Mouse (Mus musculus) midbrain, embryonic 16.5 days (tissue): ENCODE measurements at regions not wholly inside any gene's neighbourhood (a gene's known extent, or its start where the extent isn't known, plus 50 kb on each side); places are given as distances from the start of the nearest gene placed in this dataset.

Experiments
- ATAC-seq: fragments of 200-750 bp; cut with Nextera tagmentation; 2 replicates; pipeline ENCODE4 v1.8.0; 2017; ENCODE audit warnings: moderate TSS enrichment
- H3K27ac ChIP-seq: fragments of 300-500 bp; sonication (generic); 2 replicates; pipeline ENCODE4 v1.5.1; 2014; ENCODE audit warnings: mild to moderate bottlenecking, low read length, mixed read lengths
- H3K27me3 ChIP-seq: fragments of 300-500 bp; sonication (generic); 2 replicates; pipeline ENCODE4 v1.6.1; 2014; ENCODE audit warnings: low read depth, low read length, mixed read lengths; ENCODE audit not compliant: control insufficient read depth, insufficient read depth
- H3K36me3 ChIP-seq: fragments of 300-500 bp; sonication (generic); 2 replicates; pipeline ENCODE4 v1.6.1; 2014; ENCODE audit warnings: mild to moderate bottlenecking, low read length, moderate library complexity, mixed read lengths; ENCODE audit not compliant: control insufficient read depth, insufficient read depth
- H3K4me1 ChIP-seq: fragments of 300-500 bp; sonication (generic); 2 replicates; pipeline ENCODE4 v1.6.1; 2014; ENCODE audit warnings: mild to moderate bottlenecking, low read length, mixed read lengths; ENCODE audit not compliant: control insufficient read depth, insufficient read depth
- H3K4me2 ChIP-seq: fragments of 300-500 bp; sonication (generic); 2 replicates; pipeline ENCODE4 v1.6.1; 2014; ENCODE audit warnings: mild to moderate bottlenecking, low read length, mixed read lengths
- H3K4me3 ChIP-seq: fragments of 300-500 bp; sonication (generic); 2 replicates; pipeline ENCODE4 v1.5.1; 2014; ENCODE audit warnings: low read depth, mild to moderate bottlenecking, low read length, moderate library complexity, mixed read lengths
- H3K9ac ChIP-seq: fragments of 300-500 bp; sonication (generic); 2 replicates; pipeline ENCODE4 v1.6.1; 2014; ENCODE audit warnings: low read depth, low read length, mixed read lengths
- H3K9me3 ChIP-seq: fragments of 300-500 bp; sonication (generic); replicated peaks from 2 replicates; pipeline ENCODE4 v1.6.1; 2014; ENCODE audit warnings: mild to moderate bottlenecking, low read length, mixed read lengths; ENCODE audit not compliant: control insufficient read depth, poor library complexity, severe bottlenecking
- WGBS: fragments of 180-500 bp; shearing (Covaris S2); extraction: QIAGEN DNeasy Blood & Tissue Kit; methylation state at CpG from one replicate; pipeline ENCODE4 v1.1.7; 2014; 5-methylcytosine and 5-hydroxymethylcytosine counted together

DNA sequence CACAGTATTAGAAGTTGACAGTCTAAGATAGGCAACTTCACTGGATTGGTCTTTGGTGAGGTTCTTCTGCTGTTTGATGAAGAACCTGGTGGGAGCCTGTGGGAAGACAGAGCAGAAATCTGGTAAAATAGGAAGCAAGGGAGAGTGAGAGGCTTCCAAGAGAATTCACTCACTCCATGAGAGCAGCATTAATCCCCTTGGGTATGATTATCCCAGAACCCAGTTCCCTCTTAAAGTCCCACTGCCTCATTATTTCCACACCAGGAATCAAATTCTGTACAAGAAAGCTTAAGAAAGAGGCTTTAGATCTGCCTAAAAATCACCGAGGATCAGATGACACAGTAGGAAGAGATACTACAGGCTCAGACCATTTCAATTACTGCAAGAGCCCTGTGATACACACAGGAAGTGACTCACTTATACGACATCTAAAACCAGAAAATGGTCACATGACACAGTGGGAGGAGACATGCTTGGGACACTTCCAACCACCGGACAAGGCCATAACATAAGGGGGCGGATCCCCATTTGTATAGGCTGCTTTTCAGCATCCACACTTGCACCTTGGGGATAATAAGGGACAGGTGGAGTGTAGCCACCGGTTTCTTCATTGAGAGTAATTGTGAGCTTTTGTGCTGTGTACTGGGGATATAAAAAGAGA lies 168.2 kb downstream of the Cemip2 start:
- no peak overlapping the region for H3K9ac ChIP-seq
- ATAC-seq = no peak
- H3K4me2 ChIP-seq = no peak overlapping the region
- H3K36me3 ChIP-seq = no peaks in the 10 kb centered on the region
- no peaks in the 10 kb centered on the region for H3K27me3 ChIP-seq
- 63% methylated on average over 5 of the region's 5 CpGs for WGBS
- no peaks in the 10 kb centered on the region for H3K9me3 ChIP-seq
- no peak overlapping the region for H3K27ac ChIP-seq
- H3K4me3 ChIP-seq = no peak overlapping the region
- H3K4me1 ChIP-seq = no peaks in the 10 kb centered on the region

DNA sequence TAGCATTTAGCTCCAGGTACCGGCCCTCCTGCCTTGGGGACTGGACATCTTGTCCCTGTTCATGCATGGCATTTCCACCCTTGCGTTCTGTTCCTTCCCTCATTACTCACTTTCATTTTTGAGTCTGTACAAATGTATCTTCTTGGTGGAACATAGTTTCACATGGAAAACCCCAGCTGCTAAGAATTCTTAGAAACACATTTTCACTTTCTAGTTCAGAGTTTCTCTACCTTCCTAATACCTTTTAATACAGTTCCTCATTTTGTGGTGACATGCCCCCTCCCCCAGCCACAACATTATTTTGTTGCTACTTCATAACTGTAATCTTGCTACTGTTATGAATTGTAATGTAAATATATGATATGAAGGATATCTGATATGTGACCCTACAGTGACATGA lies 169.9 kb downstream of the Cemip2 start:
- no peak overlapping the region for H3K4me3 ChIP-seq

DNA sequence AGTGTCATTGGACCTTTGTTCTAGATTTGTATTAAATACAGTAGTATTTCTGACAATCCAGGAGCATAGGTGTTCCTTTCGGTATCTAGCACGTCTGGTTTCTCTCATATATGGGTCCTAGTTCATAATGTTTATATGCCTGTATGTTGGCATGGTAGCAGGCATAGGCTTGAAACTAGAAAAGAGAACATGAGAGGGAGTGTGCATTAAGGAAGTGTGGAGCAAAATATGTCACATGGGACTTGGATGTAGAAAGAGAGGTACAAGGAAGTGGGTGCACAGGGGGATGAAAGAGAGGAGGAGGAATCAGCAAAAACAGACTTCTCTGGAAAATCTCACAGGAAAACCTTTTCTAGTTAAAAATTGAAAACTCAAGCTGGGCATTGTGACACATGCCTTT lies 176.2 kb upstream of the Trpm3 start:
- Histone ChIP-seq H3K36me3 (no peaks in the 10 kb centered on the region), H3K4me2 (no peak overlapping the region), H3K4me1 (no peaks in the 10 kb centered on the region), H3K27me3 (no peaks in the 10 kb centered on the region), H3K9ac (no peak overlapping the region), H3K4me3 (no peak overlapping the region), H3K27ac (no peak overlapping the region), H3K9me3 (no peaks in the 10 kb centered on the region)
- no peak for ATAC-seq
- WGBS = 95% methylated on average over 2 of the region's 2 CpGs

More for the DNA sequence above, 169.9 kb downstream of the Cemip2 start:
- H3K36me3 ChIP-seq = no peaks in the 10 kb centered on the region
- H3K9me3 ChIP-seq = no peaks in the 10 kb centered on the region
- H3K27ac ChIP-seq = no peak overlapping the region
- H3K9ac ChIP-seq = no peak overlapping the region
- no peaks in the 10 kb centered on the region for H3K27me3 ChIP-seq
- WGBS = 90% methylated on average over 2 of the region's 2 CpGs
- H3K4me1 ChIP-seq = no peaks in the 10 kb centered on the region
- no peak for ATAC-seq
- H3K4me2 ChIP-seq = no peak overlapping the region

DNA sequence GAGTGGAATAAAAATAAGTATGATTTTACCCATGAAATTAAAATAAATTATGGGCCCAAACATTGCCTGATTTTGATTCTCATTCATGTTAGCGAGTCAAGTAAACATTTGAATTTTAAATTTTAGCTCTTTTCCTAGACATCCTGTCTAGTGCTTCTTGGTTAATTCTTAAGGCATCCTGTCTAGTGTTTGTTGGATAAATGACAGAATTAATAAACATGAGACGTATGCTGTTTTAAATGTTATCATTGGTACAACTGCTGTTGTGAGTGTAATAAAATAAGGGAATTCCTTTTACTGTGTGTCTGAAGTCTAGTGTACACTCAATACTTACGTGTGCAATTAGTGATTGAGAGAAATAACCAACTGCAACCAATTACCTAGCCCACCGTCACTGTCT lies 149.0 kb upstream of the Trpm3 start:
- H3K9me3 ChIP-seq = no peaks in the 10 kb centered on the region
- H3K27ac ChIP-seq = no peak overlapping the region
- H3K36me3 ChIP-seq = no peaks in the 10 kb centered on the region
- no peak for ATAC-seq
- H3K4me1 ChIP-seq = no peaks in the 10 kb centered on the region
- H3K9ac ChIP-seq = no peak overlapping the region
- no peak overlapping the region for H3K4me2 ChIP-seq
- WGBS = 87% methylated on average over 4 of the region's 4 CpGs
- no peaks in the 10 kb centered on the region for H3K27me3 ChIP-seq
- H3K4me3 ChIP-seq = no peak overlapping the region

DNA sequence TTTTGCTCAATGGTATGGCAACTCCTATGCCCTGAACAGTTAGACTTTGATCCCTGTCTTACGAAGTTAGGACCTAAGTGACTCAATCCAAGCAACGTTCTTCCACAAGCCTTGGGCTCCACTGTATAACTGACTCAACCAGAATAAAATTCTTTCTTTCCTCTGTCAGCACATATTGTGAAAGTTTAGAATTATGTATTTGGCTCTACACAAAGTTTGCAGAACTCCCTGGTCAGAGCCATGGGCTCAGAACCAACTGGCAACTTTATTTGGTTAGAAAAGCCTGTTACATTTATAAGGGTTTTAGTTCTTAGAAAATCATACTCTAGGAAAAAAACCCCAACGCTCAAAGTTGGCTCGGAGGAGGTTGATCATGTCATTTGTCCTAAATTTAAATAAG lies 147.9 kb upstream of the Trpm3 start:
- H3K9me3 ChIP-seq = no peaks in the 10 kb centered on the region
- no peaks in the 10 kb centered on the region for H3K27me3 ChIP-seq
- 90% methylated on average over 4 of the region's 4 CpGs for WGBS
- H3K36me3 ChIP-seq = no peaks in the 10 kb centered on the region
- H3K9ac ChIP-seq = no peak overlapping the region
- H3K4me3 ChIP-seq = no peak overlapping the region
- no peak for ATAC-seq
- H3K4me2 ChIP-seq = no peak overlapping the region
- no peak overlapping the region for H3K27ac ChIP-seq
- H3K4me1 ChIP-seq = no peaks in the 10 kb centered on the region

DNA sequence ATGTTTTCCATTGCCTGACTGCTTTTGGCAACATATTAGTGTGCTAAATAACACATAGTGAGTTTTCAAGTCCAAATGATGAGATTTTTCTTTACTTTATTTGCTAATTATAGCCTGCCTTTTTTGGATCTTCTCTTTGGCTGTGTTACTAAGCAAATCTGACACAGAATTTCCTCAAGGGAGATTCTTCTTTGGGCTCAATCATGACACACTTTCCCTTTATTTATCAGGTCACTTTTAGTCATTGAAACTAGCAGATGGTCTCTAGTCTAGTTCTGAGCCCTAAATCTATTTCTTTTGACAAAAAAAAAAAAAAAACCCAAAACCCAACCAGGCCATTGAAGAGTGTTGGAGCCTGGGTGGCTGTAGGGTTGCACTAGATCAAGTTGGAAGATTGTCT lies 147.4 kb upstream of the Trpm3 start:
- Histone ChIP-seq H3K9ac (no peak overlapping the region), H3K4me2 (no peak overlapping the region), H3K4me1 (no peaks in the 10 kb centered on the region), H3K27me3 (no peaks in the 10 kb centered on the region), H3K4me3 (no peak overlapping the region), H3K27ac (no peak overlapping the region), H3K9me3 (no peaks in the 10 kb centered on the region), H3K36me3 (no peaks in the 10 kb centered on the region)
- ATAC-seq = no peak

DNA sequence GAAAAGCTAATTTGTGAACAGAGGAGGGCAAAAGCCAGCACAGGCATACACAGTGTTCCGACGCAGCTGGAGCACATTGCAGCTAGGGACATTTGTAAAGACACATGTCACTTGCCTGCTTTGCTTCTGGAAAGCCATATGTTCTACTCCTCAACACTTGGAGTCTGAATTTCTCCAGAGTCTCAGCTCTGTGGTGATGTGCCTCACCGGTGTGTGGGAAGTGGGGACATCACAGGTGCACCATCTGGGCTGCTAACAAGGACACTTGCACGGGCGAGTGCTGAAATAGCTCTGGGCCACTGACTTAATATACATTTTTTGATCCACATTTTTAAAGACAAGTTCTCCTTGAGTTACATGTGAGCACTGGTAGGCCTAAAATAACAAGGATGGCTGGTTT lies 139.2 kb upstream of the Trpm3 start:
- WGBS = 86% methylated on average over 5 of the region's 5 CpGs
- H3K27me3 ChIP-seq = no peaks in the 10 kb centered on the region
- H3K27ac ChIP-seq = no peak overlapping the region
- no peaks in the 10 kb centered on the region for H3K4me1 ChIP-seq
- H3K4me2 ChIP-seq = no peak overlapping the region
- no peaks in the 10 kb centered on the region for H3K9me3 ChIP-seq
- no peak overlapping the region for H3K4me3 ChIP-seq
- no peak for ATAC-seq
- H3K36me3 ChIP-seq = no peaks in the 10 kb centered on the region
- no peak overlapping the region for H3K9ac ChIP-seq

DNA sequence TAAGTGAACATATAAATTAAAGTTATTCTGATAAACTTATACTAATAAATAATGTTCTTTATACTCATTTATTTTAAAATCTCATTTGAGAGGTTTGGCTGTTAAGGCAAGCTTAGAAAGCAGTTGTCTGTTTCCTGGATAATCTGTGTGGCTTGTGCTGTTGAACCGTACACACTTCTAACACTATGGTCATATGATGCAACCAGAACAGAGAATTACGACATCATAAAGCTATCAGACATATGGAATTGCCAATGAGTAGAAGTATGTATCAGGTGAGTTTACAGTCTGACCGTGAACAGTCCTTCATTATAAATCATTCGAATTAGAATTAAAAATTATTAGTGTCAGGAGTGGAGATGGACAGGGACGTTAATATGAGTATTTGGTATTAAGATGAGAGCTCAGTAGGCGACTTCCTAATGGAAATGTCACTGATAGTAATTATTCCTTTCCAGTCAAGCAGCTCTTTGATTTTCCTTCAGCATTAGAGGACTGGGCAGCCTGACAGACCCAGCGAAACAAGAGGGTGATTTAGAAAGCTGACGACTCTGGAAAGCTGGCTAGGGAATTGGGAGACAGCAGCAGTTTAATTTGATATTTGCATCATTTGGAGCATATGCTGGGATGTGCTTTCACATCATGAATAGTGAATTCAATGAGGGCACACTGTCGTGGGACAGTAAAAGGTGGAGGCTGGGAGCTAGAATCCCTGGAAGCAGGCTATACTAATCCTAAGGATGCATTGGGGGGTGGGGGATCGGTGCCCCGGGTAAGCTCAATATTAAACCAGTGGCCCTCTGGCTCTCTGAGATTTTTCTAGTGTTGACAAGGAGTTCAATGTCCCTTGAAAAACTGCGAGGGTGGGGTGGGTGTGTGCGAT lies 130.6 kb upstream of the Trpm3 start:
- WGBS = 62% methylated on average over 13 of the region's 13 CpGs
- H3K4me1 ChIP-seq = peaks cover 2% of the 10 kb centered on the region; the same call in 1 of the 2 replicates
- H3K9ac ChIP-seq = no peak overlapping the region
- no peak overlapping the region for H3K4me2 ChIP-seq
- H3K27me3 ChIP-seq = no peaks in the 10 kb centered on the region
- no peak overlapping the region for H3K27ac ChIP-seq
- no peak overlapping the region for H3K4me3 ChIP-seq
- no peaks in the 10 kb centered on the region for H3K36me3 ChIP-seq
- H3K9me3 ChIP-seq = no peaks in the 10 kb centered on the region
- peak; percentile 77 for ATAC-seq

DNA sequence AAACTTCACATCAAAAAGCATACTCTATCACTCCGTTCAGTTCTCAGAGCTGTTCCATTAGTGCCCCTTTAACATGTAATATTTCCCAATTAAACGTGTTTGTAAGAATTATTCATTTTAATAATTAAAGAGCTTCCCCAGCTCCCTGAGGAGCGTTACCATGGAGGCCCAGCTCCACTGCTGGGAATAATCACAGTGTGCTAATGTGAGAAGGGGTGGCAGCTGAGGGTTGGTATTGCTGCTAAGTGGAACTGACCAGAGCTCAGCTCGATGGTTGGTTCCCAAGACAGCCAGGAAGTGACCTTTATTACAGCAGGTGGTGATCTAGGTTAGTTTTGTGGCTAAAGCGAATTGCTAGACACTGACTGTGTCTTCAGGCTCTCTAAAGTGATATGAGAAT lies 128.6 kb upstream of the Trpm3 start:
- no peak overlapping the region for H3K9ac ChIP-seq
- H3K4me3 ChIP-seq = no peak overlapping the region
- no peaks in the 10 kb centered on the region for H3K36me3 ChIP-seq
- no peak overlapping the region for H3K27ac ChIP-seq
- no peak overlapping the region for H3K4me2 ChIP-seq
- WGBS = 59% methylated on average over 5 of the region's 5 CpGs
- H3K4me1 ChIP-seq = peaks cover 2% of the 10 kb centered on the region; the same call in 1 of the 2 replicates
- H3K27me3 ChIP-seq = no peaks in the 10 kb centered on the region
- no peaks in the 10 kb centered on the region for H3K9me3 ChIP-seq
- ATAC-seq = no peak
